Mouse (Mus musculus) CD4-positive, CD25-positive, alpha-beta regulatory T cell, adult 2 months (primary cell): ENCODE measurements at regions not wholly inside any gene's neighbourhood (a gene's known extent, or its start where the extent isn't known, plus 50 kb on each side); places are given as distances from the start of the nearest gene placed in this dataset.

ENCODE experiments used
- DNase-seq: peaks from one replicate; pipeline ENCODE4 v3.0.0-alpha.2; 2012; ENCODE audit warnings: low read depth, low spot score

GRCm38 (mm10) chr8:126719748-126720147 is 126.0 kb upstream of the Irf2bp2 start:
- DNase-seq = no peak

DNA sequence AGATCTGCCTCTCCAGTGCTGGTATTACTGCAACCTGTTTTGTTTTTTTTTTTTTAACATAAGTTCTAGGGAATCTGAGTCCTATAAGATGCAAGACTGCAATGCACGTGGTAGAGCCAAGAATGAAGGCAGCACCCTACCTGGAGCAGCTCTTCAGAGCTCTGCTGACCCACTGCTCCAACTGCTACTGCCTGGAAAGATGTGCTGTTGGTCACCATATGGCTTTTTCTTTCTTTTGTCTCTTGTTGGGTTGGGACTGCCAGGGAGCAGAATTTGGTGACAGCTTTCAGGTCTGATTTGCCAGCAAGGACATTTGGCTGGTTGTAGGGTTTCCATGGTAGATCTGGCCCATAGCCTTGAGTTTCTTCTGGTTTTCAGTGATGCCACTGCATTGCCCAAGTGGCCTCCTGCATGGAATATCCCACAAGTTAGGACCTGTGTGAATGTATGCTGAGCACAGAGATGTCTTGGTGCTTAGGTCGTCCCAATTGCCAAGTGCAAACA is 123.9 kb upstream of the Irf2bp2 start:
- DNase-seq = no peak

- DNase-seq = no peak
Measured at GRCm38 (mm10) chr8:126715666-126716065, 121.9 kb upstream of the Irf2bp2 start.

- no peak for DNase-seq
Measured at GRCm38 (mm10) chr8:126713602-126714145, 119.9 kb upstream of the Irf2bp2 start.

DNA sequence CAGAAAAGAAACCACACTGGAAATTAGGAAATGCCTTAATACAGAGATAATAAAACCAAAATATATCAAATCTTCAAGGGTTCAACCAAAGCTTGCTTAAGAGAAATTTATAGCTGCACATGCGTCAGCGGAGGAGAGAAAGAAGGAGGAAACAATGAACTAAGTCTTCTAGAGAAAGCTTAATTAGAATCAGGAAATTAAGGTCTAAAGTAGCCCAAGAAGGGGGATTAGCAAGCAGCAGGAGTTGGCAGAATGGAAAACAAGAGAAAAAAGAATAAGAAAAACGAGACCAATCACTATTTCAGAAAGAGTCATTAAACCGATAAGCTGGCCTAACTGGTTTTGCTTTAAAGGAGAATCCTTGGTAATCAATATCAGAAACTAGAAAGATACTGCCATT is 119.4 kb upstream of the Irf2bp2 start:
- no peak for DNase-seq

- DNase-seq = no peak
Measured at GRCm38 (mm10) chr8:126712749-126713148, 119.0 kb upstream of the Irf2bp2 start.

DNA sequence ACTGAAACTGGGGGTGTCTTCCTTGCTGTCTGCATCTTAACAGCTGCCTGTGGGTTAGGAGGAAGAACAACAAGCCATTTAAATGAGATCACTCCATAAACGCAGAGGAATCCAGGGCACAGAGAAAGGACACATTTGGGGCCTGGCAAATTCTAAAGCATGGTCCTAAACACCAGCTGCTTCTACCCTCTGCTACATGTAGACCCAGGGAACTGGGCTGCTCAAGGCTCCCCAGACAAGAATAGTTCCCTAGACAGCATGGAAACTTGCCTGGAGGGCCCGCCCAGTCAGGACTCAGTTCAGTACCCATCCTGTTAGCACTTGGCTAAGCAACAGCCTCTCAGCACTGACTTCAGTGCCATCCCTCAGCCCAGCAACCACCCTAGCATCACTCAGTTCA is 115.2 kb upstream of the Irf2bp2 start:
- DNase-seq = no peak

- no peak for DNase-seq
Measured at GRCm38 (mm10) chr8:126707300-126707902, 113.6 kb upstream of the Irf2bp2 start.

GRCm38 (mm10) chr8:126706247-126706646 is 112.5 kb upstream of the Irf2bp2 start:
- DNase-seq = no peak

GRCm38 (mm10) chr8:126705391-126705790 is 111.6 kb upstream of the Irf2bp2 start:
- no peak for DNase-seq

GRCm38 (mm10) chr8:126704706-126705105 is 110.9 kb upstream of the Irf2bp2 start:
- no peak for DNase-seq

- DNase-seq = no peak
Measured at GRCm38 (mm10) chr8:126703546-126703945, 109.8 kb upstream of the Irf2bp2 start.

DNA sequence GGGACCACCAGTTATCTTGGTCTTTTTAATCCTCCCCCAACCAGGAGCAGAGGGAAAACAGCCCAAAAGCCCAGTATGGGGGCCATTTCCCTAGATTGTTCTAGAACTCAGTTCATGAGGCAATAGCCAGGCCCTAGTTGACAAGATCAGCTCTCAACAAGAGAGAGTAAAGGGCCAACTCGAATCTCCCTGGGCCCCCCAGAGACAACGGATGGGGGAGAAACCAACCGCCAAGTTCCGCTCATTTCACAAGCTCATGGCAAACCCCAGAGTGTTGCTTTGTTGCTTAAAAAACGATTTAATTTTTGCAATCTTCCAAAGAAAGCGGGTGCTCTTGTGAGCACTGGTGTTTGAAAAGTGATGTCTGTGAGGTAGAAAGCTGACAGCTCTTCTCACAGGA is 108.5 kb upstream of the Irf2bp2 start:
- DNase-seq = no peak

- DNase-seq = peak; percentile 51
Measured at GRCm38 (mm10) chr8:126699389-126699775, 105.6 kb upstream of the Irf2bp2 start.

DNA sequence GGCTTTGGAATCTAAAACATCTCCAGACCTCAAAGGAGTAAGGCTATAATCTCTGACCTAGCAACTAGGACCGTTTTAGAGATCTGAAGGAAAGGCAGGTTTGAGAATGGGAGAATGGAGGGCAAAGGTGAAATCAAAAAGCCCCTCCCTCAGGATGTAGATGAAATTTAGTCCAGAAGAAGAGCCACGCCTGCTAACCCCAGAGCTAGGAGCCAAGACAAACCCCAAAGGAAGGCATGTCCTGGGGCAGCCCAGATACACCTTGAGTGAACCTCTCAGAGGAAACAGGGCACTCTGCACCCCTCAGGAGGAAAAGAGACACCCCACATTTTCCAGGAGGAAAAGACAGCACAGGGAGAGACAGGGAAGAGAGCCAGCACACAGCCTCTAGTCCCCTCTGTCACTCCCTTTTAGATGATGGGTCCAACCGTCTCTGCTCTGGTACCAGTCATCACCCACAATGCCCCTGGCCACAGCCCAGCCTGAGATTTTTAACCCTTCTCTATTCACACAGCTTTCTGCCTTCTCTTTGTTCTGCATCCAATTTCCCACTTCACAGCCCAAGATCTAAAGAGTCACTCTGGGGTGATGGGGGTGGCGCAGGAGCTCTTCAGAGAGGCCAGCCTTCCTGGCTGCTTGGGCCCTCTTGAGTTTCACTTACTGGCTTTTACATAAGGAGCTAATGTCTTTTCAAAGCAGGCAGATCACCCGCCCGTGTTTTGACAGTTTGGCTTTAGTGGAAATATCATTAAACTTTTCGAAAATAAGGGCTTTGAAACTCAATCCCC is 105.0 kb upstream of the Irf2bp2 start:
- peak; percentile 50 for DNase-seq

- no peak for DNase-seq
Measured at GRCm38 (mm10) chr8:126696346-126697010, 102.7 kb upstream of the Irf2bp2 start.

DNA sequence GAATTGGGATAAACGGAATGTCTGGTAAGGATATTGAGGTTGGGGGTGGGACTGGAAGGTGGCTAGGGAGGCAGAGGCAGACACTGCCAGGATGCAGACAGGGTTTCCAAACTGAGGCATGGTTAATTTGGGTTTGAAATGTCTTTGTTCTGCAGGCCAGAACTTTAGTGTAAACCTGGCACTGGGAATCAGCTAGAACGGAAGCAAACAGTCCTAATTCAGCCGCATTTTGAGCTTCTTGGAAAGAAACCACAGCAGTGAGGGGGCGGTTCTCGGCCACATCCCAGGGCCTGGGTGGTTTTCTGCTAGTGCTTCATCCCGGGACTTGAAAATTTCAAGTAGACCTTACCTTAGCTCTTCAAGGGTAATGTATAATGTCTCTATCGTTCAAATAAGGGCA is 100.6 kb upstream of the Irf2bp2 start:
- no peak for DNase-seq

DNA sequence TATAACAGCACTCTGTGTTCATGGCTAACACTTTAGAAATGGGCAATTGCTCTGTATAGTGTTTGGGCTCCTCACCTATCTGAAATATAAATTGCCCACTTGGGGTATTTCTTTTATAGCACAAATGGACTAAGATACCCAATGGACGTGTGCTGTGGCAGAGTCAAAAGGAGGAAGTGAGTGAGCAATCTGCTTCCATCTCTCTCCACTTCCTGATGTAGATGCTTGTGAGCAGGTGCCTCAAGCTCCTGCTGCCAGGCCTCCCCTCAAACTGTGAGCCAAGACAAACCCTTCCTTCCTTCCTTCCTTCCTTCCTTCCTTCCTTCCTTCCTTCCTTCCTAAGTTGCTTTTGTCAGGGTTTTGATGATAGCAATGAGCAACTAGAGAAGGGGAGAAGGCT is 99.9 kb upstream of the Irf2bp2 start:
- DNase-seq = no peak

DNA sequence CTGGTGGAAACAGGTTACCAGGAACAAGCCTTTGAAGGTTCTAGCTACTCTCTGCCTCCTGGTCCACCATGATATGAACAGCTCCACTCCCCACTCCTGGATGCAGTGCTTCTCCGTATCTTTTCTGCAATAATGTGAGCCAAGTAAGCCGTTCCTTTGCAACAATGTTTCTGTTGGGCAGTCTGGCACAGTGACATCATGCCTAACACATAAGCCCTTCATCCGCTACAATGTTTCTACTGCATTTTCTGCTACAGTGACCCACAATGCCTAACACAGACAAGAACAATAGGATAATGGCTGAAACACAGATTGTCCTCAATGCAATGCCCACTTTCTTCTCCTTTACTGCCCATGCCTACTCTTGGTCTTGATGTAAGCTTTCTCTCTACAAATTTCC is 98.9 kb upstream of the Irf2bp2 start:
- no peak for DNase-seq

DNA sequence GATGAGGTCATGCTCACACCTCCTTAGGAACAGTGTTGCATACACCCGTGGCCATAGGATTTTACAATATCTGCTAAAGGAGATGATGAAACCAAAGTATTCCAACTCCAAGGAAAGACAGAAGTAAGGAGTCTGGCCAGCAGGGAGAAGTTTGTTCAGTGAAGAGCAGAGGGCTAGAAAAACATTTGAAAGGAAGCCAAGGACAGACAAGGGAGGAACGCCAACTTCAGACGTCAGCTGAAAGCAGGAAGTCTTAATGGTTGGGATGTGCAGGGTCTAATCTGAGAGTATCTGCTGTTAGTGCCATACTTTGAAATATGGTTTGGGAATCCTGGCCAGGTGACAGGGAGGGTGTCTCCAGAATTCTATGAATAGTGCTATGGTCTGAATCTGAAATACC is 98.5 kb upstream of the Irf2bp2 start:
- no peak for DNase-seq

DNA sequence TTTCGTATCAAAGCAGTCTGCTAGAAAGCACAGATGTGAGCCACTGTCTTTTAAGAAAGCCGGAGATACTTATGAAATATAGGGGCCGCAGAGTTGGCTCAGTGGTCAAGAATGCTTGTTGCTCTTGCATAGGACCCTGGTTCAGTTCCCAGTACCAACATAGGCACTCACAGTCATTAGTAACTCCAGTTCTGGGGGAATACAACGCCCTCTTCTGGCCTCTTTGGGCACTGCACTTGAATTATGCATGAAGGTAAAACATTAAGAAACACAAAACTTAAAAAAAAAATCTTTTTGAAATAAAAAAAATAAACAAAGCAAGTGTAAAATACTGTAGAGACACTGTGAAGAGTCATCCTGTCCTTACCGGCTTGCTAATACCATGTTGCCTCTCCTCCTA is 94.7 kb upstream of the Irf2bp2 start:
- DNase-seq = peak; percentile 17

DNA sequence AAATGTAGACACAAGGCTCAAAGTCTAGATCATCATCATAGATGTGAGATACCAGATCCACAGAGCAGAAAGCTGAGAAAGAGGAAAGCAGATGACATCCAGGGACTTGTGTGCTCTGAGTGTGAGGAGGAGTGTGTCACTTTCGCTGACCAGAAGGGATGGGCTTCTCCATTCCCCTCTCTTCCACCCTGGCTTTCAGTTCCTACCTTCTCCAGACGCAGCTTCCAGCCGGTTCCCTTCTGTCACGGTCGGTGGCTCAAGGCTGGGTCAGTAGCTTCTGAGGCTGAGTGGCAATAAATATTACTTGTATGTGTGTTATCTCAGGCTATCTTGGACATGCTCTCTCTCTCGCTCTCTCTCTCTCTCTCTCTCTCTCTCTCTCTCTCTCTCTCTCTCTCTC is 94.2 kb upstream of the Irf2bp2 start:
- DNase-seq = no peak
